Mouse (Mus musculus): Measurements from ENCODE around the gene Macf1. TPM values are rescaled to one million over a fixed set of nuclear protein-coding genes. Genes with fewer than 3 reads are reported as not detected.

Gene Macf1
- polyA plus RNA-seq, 1 experiment, result 251 TPM

DNA sequence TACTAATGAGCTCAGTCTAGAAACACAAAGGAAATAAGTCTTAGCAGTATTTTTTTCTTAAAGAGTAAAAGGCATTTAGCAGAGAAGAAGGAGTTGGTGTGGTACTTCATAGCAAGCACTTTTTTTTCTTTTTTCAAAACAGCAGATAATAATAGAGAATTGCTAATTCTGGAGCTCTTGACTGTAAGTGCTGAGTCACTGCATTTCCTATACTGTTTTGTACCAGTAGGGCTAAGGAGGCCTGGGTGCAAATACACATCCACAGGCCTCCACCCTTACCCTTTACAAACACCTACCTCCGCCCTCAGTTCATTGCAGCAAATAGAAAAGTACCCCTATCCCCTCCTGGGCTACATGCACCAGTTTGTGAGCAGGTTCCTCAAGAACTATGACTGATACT is 17.6 kb downstream of the Macf1 start:
- H3K9me3 ChIP-seq (replicated peaks; ENCODE audit: control insufficient read depth, insufficient read depth, low read length, poor library complexity, severe bottlenecking), result no peaks in the 10 kb centered on the region
- peak overlapping the region; percentile 98 for H3K9ac ChIP-seq (ENCODE audit: low read depth, poor library complexity, severe bottlenecking)
- H3K27me3 ChIP-seq (ENCODE audit: control insufficient read depth, insufficient read depth, low read length, poor library complexity, severe bottlenecking), result no peaks in the 10 kb centered on the region
- TF ChIP-seq CTCF (IDR thresholded peaks at IDR 0.05; ENCODE audit: low read depth, low read length) (no peak), EP300 (IDR thresholded peaks at IDR 0.05; ENCODE audit: insufficient read depth, low read depth, low read length) (peak; percentile 44; the same call in 1 of the 2 replicates)
- no peak overlapping the region for H3K4me3 ChIP-seq (ENCODE audit: low read depth, low read length)
- peaks cover 2% of the 10 kb centered on the region for H3K4me1 ChIP-seq (ENCODE audit: control insufficient read depth, insufficient read depth, low read length)
- no peaks in the 10 kb centered on the region; the same call in 1 of the 2 replicates for H3K36me3 ChIP-seq (ENCODE audit: control insufficient read depth, insufficient read depth, low read length, poor library complexity, severe bottlenecking)
- H3K27ac ChIP-seq (ENCODE audit: insufficient read depth, low read length), result peak overlapping the region; percentile 100

DNA sequence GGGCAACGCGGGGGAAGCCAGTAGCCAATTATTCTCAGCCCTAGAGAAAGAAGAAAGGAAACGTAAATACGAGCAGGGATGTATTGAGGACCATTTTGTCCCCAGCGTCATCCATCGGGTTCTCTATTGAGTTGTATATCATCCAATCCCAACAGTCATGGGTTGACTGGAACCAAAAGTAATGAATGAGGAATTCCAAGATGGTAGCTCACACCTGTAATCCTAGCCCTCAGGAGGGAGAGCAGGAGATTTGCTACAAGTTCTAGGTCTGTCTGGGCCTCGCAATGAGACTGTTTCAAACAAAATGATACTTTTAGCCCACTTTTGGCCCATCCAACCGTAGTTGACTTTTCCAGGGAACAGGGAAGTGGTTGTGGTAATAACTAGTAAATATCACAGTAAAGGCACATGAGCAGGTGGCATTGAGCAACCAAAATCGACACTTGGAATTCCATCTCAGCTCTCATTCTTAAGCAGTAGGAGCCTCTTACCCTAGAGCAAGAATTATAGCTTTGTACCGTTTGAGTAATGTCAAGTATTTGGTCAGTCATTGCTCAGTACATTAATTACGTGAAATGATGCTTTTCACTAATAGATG is 18.4 kb downstream of the Macf1 start:
- no peak for TF ChIP-seq EP300 (IDR thresholded peaks at IDR 0.05; ENCODE audit: insufficient read depth, low read depth, low read length)
- TF ChIP-seq POLR2A (IDR thresholded peaks at IDR 0.05; ENCODE audit: insufficient read depth, low read length), result no peak
- no peak for TF ChIP-seq CTCF (IDR thresholded peaks at IDR 0.05; ENCODE audit: low read depth, low read length)
- H3K36me3 ChIP-seq (ENCODE audit: control insufficient read depth, insufficient read depth, low read length, poor library complexity, severe bottlenecking), result no peaks in the 10 kb centered on the region; the same call in 1 of the 2 replicates
- peak overlapping the region; percentile 60 for H3K4me3 ChIP-seq (ENCODE audit: low read depth, low read length)
- H3K27me3 ChIP-seq (ENCODE audit: control insufficient read depth, insufficient read depth, low read length, poor library complexity, severe bottlenecking), result no peaks in the 10 kb centered on the region
- no peaks in the 10 kb centered on the region for H3K9me3 ChIP-seq (replicated peaks; ENCODE audit: control insufficient read depth, insufficient read depth, low read length, poor library complexity, severe bottlenecking)
- peak overlapping the region; percentile 98 for H3K9ac ChIP-seq (ENCODE audit: low read depth, poor library complexity, severe bottlenecking)
- peak overlapping the region; percentile 93 for H3K27ac ChIP-seq (ENCODE audit: insufficient read depth, low read length)
- H3K4me1 ChIP-seq (ENCODE audit: control insufficient read depth, insufficient read depth, low read length), result peaks cover 3% of the 10 kb centered on the region

DNA sequence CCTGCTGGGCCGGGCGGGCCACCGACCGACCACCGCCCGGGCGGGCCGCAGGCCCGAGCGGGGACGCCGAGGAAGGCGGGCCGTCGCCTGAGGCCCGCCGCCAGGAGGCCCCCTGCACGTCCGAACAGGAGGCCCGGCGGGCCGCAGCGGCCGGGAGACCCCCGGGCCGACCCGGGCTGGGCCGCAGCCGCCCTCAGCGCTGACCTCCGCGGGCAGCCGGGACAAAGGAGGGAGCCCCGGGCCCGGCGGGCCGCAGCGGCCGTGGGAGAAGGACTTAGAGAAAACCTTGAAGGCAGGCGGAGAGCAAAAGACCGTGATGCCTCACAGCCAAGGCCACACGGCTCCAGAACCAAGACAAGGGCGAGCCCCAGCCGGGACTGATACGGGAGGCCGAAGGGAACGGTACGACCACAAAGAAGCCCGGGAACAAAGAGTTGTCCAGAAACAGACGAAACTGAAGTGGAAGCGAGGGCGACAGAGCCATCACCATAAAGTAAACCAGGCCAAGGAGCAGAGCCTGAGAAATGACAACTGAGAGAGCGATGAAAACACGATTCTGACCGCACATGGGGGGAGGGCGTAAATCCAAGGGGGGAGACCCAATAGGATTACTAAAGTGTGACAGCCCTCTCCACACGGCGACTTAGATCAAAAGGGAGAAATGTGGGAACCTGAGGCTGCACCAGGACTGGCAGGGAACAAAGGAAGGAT is 19.1 kb downstream of the Macf1 start:
- Histone ChIP-seq H3K27ac (ENCODE audit: insufficient read depth, low read length) (peak overlapping the region; percentile 93), H3K9me3 (replicated peaks; ENCODE audit: control insufficient read depth, insufficient read depth, low read length, poor library complexity, severe bottlenecking) (no peaks in the 10 kb centered on the region), H3K4me1 (ENCODE audit: control insufficient read depth, insufficient read depth, low read length) (peaks cover 3% of the 10 kb centered on the region), H3K9ac (ENCODE audit: low read depth, poor library complexity, severe bottlenecking) (peak overlapping the region; percentile 98), H3K4me3 (ENCODE audit: low read depth, low read length) (peak overlapping the region; percentile 60), H3K36me3 (ENCODE audit: control insufficient read depth, insufficient read depth, low read length, poor library complexity, severe bottlenecking) (no peaks in the 10 kb centered on the region; the same call in 1 of the 2 replicates), H3K27me3 (ENCODE audit: control insufficient read depth, insufficient read depth, low read length, poor library complexity, severe bottlenecking) (no peaks in the 10 kb centered on the region)
- TF ChIP-seq POLR2A (IDR thresholded peaks at IDR 0.05; ENCODE audit: insufficient read depth, low read length) (no peak), EP300 (IDR thresholded peaks at IDR 0.05; ENCODE audit: insufficient read depth, low read depth, low read length) (no peak), CTCF (IDR thresholded peaks at IDR 0.05; ENCODE audit: low read depth, low read length) (no peak)

DNA sequence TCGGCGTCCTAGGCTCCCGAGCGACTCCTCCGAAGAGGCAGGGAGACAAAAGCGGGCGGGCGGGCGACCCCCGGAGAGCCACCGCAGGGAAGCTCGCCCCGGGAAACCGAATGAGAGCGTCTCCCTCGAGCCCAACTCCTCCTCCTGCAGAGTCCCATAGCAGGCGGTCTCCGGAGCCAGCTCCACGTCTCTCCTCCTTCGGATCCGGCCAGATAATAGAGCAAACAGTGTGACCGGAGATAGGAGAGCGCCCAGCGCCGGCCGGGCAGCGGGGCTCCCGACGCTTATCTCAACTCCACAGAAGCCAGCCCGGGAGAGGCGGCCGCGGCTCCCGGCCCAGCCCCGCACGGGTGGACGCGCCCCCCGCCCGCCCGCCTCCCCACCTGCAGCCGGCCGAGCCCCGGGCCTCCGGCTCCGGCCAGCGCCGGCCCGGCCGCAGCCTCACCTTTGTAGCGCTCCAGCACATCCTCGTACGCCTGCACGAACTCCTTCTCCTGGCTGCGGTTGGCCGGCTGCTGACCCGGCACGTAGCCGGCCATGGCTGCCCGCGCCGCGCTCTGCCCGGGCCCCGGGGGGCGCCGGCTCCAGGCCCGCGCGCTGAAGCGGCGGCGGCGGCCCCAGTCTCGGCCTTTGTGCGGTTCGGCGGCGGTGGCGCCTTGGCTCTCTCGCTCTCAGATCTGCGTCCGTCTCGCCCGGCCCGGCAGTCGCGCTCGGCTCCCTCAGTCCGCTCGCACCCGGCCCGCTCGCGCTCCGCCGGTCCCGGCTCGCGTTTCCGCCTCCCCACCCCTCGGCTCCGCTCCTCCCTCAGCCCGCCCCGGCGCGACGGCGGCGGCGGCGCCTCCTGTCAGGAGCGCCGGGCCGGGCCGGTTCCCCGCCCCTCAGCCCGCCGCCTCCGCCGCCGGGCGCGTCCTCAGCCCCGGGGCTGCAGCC is 19.9 kb downstream of the Macf1 start:
- peak overlapping the region; percentile 83 for H3K4me3 ChIP-seq (ENCODE audit: low read depth, low read length)
- no peaks in the 10 kb centered on the region for H3K27me3 ChIP-seq (ENCODE audit: control insufficient read depth, insufficient read depth, low read length, poor library complexity, severe bottlenecking)
- peak overlapping the region; percentile 93 for H3K27ac ChIP-seq (ENCODE audit: insufficient read depth, low read length)
- H3K9ac ChIP-seq (ENCODE audit: low read depth, poor library complexity, severe bottlenecking), result peak overlapping the region; percentile 98
- TF ChIP-seq CTCF (IDR thresholded peaks at IDR 0.05; ENCODE audit: low read depth, low read length) (no peak), POLR2A (IDR thresholded peaks at IDR 0.05; ENCODE audit: insufficient read depth, low read length) (no peak), EP300 (IDR thresholded peaks at IDR 0.05; ENCODE audit: insufficient read depth, low read depth, low read length) (no peak)
- no peaks in the 10 kb centered on the region; the same call in 1 of the 2 replicates for H3K36me3 ChIP-seq (ENCODE audit: control insufficient read depth, insufficient read depth, low read length, poor library complexity, severe bottlenecking)
- no peaks in the 10 kb centered on the region for H3K9me3 ChIP-seq (replicated peaks; ENCODE audit: control insufficient read depth, insufficient read depth, low read length, poor library complexity, severe bottlenecking)
- peaks cover 3% of the 10 kb centered on the region for H3K4me1 ChIP-seq (ENCODE audit: control insufficient read depth, insufficient read depth, low read length)

DNA sequence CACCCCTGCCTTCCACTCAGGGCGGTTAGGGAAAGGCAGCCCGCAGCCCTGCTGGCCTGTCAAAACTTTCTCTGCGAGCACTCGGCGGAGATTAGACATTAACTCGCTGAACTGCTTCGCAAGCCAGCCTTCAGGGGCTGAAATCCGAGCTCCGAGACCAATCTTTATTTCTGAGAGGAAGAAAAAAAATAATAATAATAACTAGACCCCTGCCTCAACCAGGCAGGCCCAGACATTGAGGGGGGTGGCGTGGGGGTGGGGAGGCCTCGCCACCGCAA is 20.5 kb downstream of the Macf1 start:
- H3K4me3 ChIP-seq (ENCODE audit: low read depth, low read length), result peak overlapping the region; percentile 83
- H3K36me3 ChIP-seq (ENCODE audit: control insufficient read depth, insufficient read depth, low read length, poor library complexity, severe bottlenecking), result no peaks in the 10 kb centered on the region; the same call in 1 of the 2 replicates
- no peaks in the 10 kb centered on the region for H3K9me3 ChIP-seq (replicated peaks; ENCODE audit: control insufficient read depth, insufficient read depth, low read length, poor library complexity, severe bottlenecking)
- TF ChIP-seq POLR2A (IDR thresholded peaks at IDR 0.05; ENCODE audit: insufficient read depth, low read length) (no peak), EP300 (IDR thresholded peaks at IDR 0.05; ENCODE audit: insufficient read depth, low read depth, low read length) (no peak), CTCF (IDR thresholded peaks at IDR 0.05; ENCODE audit: low read depth, low read length) (no peak)
- H3K27ac ChIP-seq (ENCODE audit: insufficient read depth, low read length), result peak overlapping the region; percentile 90
- peaks cover 2% of the 10 kb centered on the region for H3K4me1 ChIP-seq (ENCODE audit: control insufficient read depth, insufficient read depth, low read length)
- H3K27me3 ChIP-seq (ENCODE audit: control insufficient read depth, insufficient read depth, low read length, poor library complexity, severe bottlenecking), result no peaks in the 10 kb centered on the region
- H3K9ac ChIP-seq (ENCODE audit: low read depth, poor library complexity, severe bottlenecking), result peak overlapping the region; percentile 98

Data from ES-Bruce4 (cell line).